Mouse (Mus musculus) heart, postnatal 10 days (tissue): ENCODE results near the gene Adcy10. TPM values are rescaled to one million over a fixed set of nuclear protein-coding genes. Genes with fewer than 3 reads are reported as not detected.

ENCODE experiments used
- DNase-seq, 2 experiments: peaks; one replicate each; pipeline ENCODE4 v3.0.0; 2021
- intact Hi-C: fragments of 180-260 bp; cut with DNase I; formaldehyde crosslinking; loops from one replicate; pipeline ENCODE4 v1.15.1; 2025
- total RNA-seq, 2 experiments: library from RNA; stranded (reverse); gene quantifications; 2 replicates each; pipeline ENCODE4 v1.2.3; 2021

Adcy10 gene
- total RNA-seq, 2 experiments from 2014 or later = 0.20 TPM; not detected in 1

DNA sequence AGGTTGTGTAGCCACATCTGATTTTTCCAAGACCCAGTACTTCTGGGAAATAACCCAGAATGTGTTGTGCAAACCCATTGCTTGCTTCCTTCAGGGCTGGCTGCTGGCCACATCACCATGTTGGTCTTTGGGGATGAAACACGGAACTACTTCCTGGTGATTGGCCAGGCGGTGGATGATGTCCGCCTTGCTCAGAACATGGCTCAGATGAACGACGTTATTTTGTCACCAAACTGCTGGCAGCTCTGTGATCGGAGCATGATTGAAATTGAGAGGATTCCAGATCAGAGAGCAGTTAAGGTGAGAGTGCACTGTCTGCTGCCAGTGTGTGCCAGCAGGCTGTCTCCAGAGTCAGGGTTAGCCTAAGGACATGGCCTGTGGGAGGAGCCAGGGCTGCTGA lies 25.2 kb downstream of the Adcy10 start:
- intact Hi-C loops = no loop called here
- DNase-seq = peak in 1 of 2 experiments; percentile 31

DNA sequence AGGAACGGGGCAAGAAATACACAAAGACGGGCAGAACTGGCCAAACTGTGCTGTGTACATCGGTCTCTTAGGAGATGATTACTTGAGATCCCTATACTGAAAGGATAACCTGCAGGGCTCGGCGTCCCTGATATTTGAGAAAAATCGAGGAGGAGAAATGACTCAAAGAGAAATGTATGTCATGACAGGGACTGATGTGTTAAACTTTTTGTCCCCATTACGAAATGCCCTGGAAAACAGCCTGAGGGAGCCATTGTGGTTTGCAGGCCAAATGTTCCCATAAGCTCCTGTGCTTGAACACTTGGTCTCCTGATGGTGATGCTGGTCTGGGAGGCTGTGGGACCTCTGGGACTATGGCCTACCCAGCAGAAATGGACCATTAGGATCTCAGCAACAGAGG lies 35.7 kb downstream of the Adcy10 start:
- DNase-seq = no peak
- intact Hi-C loops = no loop called here

DNA sequence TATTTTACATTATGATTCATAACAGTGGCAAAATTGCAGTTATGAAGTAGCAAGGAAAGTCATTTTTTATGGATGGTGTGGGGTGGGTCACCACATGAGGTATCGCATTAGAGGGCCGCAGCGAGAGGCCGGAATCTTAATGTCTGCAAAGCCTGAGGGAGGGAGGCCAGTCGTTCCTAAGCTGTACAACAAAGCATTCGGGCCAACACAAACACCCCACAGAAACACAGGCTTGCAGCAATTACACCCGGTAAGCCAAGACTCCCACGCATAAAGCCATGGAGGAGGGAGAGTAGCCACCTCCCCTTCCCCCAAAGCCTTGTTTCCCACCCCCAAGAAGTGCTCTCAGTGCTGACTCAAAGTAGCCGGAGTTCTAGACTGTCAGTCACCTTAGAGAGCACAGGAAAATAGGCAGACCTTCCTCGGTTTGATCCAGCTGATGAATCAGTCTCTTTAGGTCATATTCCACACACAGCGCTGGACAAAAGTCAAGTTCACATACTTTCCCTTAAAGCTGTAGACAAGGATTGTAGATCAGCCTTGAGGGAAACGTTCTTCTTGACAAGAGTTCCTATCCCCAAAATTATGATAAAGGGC lies 51.2 kb downstream of the Adcy10 start:
- intact Hi-C loops = no loop called here
- DNase-seq = peak; percentile 43 to 49

DNA sequence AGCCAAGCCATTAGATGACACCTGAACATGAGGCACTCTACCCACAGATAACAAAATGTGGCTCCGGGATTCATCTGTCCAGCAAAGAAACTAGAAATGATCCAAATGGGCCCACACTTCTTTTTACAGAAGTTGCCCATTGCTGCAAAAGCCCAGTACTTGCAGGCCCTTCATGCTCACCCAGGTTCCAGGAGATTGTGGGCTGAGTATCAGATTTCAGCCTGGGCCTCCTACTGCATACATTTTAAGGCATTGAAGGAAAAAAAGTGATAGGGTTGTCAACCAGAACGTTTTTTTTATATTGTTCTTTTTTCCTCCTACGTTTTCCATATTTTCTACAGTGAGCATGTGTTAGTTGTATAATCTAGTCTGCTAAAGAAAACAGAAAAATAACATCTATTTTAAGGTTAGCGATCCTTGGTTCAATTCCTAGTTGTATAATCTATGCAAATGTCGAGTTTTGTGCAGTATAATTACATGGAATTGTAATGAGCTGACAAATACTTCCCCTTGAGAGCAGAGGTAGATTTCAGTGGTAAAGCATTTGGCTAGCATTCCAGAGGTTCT lies 52.3 kb downstream of the Adcy10 start:
- DNase-seq = no peak
- intact Hi-C loops = no loop called here

DNA sequence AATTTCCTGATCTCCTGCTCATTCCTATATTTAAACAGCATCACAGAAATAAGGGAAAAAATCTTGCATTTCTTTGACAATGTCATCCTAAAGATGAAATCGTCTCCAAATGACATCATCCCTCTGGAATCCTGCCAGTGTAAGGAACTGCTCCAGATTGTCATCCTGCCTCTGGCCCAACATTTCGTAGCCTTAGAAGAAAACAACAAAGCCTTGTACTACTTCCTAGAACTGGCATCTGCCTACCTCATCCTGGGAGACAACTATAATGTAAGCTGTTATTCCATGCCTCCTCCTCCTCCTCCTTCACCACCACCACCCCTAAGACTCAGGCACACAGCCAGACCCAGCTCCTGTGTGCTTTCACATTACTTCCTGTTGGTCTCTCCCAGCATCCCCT lies 71.7 kb downstream of the Adcy10 start:
- peak; percentile 10 to 21 for DNase-seq

DNA sequence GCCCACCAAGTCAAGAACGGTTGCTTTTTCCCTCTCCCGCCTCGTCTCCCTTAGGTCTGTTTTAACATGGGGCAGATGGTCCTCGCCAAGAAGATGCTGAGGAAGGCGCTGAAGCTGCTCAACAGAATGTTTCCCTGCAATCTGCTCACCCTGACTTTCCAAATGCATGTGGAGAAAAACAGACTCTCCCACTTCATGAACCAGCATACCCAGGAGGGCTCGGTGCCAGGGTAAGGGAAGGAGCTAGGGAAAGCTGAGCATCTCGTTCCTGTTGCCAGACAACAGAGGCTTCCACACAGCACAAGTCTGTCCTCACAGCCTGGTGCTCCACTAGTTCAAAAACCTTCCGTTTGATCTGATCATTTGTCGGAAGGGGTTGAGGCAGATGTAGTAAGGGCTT lies 74.1 kb downstream of the Adcy10 start:
- DNase-seq = no peak
- intact Hi-C loops = no loop called here

More for the DNA sequence above, 71.7 kb downstream of the Adcy10 start:
- intact Hi-C loops = no loop called here

DNA sequence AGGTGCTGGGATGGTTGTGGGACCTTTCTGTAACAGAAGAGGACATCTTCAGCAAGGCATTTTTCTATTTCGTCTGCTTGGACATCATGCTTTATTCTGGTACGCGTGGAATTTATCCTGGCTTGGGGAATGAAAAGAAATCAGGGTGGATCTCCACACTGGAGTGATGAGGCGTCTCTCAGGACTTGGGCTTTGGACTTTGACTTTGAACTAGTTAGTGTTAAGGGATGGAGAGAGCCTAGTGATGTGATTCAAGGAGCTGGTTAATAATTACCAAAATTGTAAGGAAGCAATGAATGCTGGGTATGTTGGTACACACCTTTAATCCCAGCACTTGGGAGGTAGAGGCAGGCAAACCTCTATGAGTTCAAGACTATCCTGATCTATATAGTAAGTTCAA lies 80.3 kb downstream of the Adcy10 start:
- intact Hi-C loops = no loop called here
- no peak for DNase-seq

DNA sequence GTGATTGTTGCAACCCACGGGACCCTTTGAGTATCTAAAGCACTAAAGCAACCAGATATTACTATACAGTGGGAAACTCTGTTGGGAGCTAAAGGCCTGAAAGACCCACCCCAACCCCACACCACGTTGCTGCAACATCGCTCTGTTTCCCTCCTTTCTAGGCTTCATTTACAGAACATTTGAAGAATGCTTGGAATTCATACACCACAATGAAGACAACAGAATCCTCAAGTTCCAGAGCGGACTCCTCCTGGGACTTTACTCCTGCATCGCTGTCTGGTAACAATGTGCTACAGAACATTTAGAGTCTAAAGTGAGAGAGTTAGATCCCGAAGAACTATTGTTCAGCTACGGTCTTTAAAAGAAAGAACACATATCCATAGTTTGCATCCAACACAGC lies 82.5 kb downstream of the Adcy10 start:
- no peak for DNase-seq
- intact Hi-C loops = no loop called here

DNA sequence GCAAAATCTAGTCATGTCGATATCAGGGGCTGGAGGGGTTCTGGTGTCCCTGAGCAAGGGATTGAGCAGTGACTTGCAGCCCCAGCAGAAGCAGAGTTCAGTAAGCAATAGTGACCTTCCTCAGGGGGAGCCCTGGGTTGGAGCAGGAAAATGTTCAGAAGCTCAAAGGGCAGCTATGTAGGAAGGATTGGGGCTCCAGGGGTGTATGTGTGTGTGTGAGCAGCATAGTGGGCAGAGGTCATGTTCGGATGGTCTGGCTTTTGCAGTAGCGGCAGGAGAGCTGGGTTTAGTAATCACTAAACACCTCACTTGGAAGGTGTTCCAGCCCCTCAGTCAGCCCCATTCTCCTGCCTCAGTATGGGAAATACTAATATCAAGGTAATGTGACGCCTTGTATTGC lies 91.0 kb downstream of the Adcy10 start:
- intact Hi-C loops = no loop called here
- no peak for DNase-seq

DNA sequence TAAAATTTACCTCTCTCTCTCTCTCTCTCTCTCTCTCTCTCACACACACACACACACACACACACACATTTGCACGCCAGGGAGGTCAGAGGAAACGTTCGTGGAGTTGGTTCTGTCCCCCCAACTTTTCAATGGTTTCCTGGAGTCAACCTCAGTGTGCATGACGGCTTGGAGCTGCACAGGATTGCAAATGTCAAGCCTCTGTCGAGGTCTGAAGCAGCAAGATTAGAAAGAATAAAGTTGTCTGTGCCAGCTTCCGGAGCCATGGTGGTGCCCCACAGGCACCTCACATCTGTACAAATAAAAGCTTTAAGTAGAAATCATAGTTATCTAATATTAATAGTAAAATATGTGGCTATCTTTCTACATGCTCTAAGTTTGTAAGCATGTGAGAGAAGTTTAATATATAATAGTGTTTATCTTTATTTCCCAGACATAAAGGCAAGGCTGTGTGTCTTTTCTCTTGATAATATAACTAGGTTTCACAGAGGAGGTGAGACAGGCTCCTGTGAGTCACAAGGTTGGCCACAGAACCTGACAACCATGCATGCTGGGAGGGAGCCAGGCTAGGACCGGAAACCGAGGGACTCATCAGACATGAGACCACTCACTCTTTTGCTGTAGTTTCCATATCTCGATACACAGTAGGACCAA lies 91.6 kb downstream of the Adcy10 start:
- DNase-seq = no peak
- intact Hi-C loops = no loop called here

DNA sequence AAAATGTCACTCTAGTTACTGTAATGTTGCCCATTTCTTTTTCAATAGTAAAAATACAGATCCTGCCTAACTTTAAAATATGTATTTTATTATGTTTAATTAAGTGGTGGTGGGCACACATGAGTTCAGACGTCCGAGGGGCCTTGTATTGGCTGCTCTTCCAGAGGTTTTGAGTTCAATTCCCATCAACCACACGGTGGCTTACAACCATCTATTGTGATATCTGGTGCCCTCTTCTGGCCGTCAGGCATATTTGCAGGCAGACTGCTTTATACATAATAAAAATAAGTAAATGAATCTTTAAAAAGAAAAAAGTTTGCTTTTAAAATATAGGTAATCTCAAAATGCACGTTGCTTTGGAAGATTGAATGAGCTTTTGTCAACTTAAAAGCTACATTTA lies 94.3 kb downstream of the Adcy10 start:
- DNase-seq = peak in 1 of 2 experiments; percentile 17
- intact Hi-C loops = no loop called here

DNA sequence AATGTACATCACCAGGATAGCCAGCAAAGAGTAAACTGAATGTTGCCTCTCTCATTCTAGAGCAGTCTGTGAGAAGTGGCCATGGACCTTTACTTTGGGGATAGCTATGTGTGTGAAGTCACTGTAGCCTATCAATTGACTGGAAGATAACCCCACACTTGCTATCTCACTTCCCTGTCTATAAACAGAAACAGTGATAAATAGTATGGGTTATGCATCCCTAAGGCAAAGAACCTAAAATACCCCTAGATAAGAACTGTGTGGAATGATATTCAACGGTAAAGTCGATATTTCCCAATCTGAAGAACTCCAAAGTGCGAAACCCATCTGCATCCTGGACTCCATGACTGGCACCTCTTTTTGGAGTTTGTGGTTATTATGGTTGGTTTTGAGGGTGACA lies 96.3 kb downstream of the Adcy10 start:
- intact Hi-C loops = loop anchor here (5.0 to 10.0 kb wide), 4 partner anchors 176 to 574 kb away; no protein-coding TSS in a partner anchor
- no peak for DNase-seq

DNA sequence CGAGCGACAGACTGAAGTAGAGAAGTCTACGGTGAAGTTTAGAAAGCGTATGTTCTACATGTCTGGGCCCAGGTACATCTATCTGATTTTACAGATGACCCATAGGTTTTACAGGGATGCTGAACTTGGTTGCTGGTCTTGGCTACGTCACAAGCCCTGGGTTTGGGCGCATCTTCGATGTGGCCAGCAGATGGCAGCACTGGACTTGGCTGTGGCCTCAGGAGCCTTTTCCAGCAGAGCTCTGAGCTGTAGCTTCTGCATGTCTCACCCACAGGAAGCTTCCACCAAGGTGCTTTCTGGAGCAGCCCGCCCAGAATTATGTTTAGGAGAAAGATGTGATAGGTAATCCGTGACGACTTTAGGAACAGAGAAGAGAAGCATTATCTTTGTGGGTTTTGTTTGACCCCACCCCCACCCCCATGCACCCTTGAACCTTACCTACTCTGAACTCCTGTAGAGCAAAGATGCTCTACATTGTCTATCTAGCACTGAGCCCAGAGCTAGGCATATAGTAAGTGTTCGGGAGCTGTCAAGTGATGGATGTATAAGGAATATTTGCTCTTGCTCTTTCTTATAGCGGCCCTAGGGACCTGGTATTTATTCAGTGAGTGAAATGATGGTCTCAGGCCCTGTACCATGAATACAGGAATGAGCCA lies 98.7 kb downstream of the Adcy10 start:
- intact Hi-C loops = loop anchor here (1.0 to 10.0 kb wide), 7 partner anchors 57 to 571 kb away; no protein-coding TSS in a partner anchor
- peak; percentile 93 to 96 for DNase-seq

DNA sequence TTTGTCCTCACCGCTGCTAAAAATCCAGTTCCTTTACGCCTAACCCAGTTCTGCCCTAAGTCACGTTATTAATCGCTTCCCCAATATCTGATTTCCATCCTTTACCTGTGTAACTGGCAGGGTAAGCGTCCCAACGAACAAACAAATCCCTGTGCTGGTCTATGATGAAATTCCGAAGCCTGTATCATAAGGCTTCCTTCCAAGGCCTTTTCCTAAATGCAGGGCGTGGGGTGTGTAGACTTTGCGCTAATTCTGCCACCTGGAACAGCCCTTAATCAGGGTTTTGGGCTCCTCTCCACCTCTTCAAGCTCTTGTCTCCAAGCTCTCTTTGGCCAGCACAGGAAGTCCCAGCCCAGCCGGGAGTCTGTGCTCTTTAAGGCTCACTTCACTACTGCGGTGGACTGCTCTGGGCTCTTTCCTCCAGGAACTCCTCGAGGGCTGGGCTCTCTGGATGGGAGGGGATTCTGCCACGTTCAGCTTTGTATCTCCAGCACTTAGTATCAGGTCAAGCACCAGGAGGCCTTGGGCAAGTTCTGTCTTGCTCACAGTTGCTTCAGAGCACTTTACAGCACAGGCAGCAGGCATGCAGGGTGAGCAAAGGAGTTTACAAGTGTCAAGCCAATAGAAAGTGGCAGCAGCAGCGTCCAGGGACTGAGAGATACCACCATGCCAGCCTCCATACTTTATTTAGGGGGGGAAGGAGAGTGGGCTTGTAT lies 100.6 kb downstream of the Adcy10 start:
- intact Hi-C loops = loop anchor here (2.0 to 10.0 kb wide), 5 partner anchors 47 to 569 kb away; partner anchors contain the start of genes Dcaf6, Mpc2 and Mpzl1
- peak; percentile 39 to 40 for DNase-seq

DNA sequence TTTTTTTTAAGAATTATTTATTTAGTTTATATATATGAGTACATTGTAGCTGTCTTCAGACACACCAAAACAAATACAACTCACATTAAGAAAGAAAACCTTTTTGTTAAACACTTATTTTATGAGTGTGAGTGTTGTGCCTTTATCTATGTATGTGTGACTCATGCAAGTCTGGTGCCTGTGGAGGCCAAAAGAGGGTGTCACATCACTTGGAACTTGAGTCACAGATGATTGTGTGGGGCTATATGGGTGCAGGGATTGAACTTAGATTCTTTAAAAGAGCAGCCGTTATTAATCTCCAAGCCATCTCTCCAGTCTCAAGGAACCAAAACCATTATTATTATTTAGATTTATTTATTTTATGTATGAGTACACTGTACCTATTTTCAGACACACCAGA lies 101.4 kb downstream of the Adcy10 start:
- DNase-seq = no peak
- intact Hi-C loops = loop anchor here (5.0 to 10.0 kb wide), 4 partner anchors 46 to 568 kb away; partner anchors contain the start of genes Dcaf6, Mpc2 and Mpzl1

DNA sequence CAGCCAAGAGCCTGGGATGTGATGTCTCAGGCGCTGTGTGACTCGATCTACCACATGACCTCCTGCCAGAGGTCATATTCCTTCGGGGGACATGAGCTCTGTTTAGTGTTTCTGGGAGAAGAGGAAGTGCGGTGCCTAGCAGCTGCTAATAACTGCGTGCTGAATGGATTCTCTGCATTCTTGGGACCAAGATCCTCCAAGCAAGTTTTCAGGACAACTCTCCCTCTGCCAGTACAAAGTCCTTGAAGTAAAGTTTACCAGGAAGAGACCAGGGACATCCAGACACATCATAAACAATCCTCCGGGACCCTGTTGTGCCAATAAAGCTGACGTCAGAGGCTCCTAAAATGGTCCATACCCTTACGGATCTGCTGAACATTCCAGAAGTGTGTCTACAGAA lies 102.9 kb downstream of the Adcy10 start:
- DNase-seq = peak; percentile 28 to 29
- intact Hi-C loops = loop anchor here (5.0 to 10.0 kb wide), 4 partner anchors 44 to 567 kb away; partner anchors contain the start of genes Dcaf6, Mpc2 and Mpzl1

DNA sequence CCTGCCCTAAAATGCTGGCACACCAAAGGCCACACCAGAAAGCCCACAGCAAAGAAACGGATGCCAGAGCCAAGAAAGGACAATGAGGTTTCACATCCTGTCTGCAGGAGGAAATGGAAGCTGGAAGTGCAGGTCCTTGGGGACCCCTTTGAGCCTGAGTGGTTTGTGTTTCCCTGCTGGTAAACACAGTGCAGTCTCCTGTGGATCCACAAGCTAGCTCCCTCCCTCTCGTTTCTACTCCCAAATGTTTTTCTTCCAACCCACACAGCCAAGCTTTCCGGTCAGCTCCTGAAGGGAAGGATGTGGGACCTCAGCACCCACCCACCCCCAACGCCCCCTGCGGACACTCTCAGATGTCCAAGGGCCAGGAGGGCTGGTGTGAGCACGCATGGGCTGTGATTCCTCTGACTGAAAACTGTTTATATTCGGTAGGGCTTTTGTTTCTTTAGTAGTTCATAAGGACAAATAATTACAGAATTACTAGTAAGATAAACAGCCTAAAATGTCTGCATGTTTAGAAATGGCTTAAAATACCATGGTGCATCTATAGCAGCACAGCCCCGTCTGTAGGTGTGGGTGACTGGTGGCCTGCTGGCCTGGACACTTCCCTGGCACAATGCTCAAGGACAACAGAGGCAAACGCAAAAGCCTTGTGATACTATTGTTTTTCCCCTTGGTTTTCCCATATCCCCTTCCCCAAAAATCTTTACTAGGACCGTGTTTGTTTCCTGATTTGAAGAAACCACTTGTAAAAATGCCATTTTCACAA lies 104.5 kb downstream of the Adcy10 start:
- intact Hi-C loops = loop anchor here (5.0 to 10.0 kb wide), 4 partner anchors 43 to 565 kb away; partner anchors contain the start of genes Dcaf6, Mpc2 and Mpzl1
- DNase-seq = peak; percentile 75 to 83

DNA sequence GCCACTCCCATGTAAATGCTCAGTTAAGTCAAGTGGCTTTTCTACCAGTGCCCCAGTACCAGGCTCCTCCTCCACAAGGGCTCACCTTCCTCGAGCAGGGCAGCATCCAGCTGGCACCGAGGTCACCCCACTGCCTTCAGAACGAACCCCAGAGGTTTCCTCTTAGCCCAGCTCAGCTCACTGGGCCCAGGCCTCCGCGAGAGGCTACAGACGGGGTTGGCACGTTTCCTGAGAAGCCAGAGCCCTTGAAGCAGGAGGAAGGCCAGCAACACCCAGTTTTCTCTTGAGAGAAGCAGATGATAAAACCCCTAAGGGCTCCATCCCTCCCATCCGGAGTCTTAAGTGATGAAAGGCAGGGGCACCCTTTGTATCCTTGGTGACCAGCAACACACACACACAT lies 105.8 kb downstream of the Adcy10 start:
- intact Hi-C loops = no loop called here
- DNase-seq = peak in 1 of 2 experiments; percentile 23

DNA sequence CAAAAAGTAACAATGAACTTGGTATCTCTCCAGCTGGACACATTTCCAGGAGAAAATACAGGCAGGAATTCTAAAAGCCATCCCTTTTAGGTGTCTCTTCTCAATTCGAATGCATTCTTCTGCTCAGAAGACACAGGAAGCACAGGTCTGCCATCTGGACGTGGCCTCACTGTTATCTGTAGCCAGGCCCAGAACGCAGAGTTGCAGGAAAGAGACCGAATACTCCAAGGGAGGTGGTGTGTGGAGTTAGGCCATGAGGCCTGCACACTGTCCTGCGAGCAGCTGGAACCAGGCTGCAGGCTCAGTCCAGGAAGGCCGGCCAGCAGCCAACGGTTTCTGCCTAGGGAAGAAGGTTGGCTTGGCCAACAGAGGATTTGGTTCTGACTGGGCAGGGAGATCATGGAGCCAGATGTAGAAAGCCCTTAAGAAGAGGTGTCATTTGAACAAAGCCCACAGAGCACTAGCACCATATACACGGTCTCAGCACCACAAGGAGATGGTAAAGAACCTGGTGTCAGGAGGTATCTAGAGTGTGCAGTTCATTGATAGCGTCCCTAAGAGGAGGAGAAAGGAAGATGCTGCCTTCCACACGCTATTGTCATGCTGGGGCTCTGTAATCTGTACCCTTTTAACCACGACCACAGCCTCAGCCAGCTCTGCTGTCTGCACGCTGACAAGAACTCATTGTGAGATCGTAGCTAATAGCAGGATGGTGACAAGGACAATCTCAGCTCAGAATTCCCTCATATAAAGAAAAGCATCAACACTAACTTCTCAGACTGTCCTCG lies 107.5 kb downstream of the Adcy10 start:
- DNase-seq = peak in 1 of 2 experiments; percentile 60

More for the DNA sequence above, 107.5 kb downstream of the Adcy10 start:
- intact Hi-C loops = no loop called here
